Mouse (Mus musculus): ENCODE measurements around the gene Plxnc1. TPM values are rescaled to one million over a fixed set of nuclear protein-coding genes. Genes with fewer than 3 reads are reported as not detected.
A peak's percentile ranks its signal among the peaks of the same experiment; 100 is the strongest.

The Plxnc1 gene
- total and polyA plus RNA-seq, 2 experiments from 2014 or later: 1.4 to 9.4 TPM

DNA sequence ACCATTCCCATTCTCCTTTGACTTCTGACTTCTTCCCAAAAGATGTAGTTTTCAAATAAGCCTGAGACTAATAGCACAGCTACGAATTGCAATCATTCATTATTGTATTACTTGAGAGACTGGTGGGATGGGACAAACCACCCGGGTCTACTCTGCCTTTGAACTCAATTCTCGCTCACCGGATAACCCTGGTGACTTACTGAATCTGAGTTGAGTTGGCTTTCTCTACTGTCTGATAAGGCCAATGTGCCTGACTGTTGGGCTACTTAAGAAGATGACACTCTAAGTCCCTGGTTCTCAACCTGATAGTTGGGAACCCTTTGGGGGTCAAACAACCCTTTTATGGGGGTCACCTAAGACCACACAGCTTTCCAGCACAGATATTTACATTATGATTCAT, 19.8 kb downstream of the Plxnc1 start:
- DNase-seq (ENCODE audit: low spot score) (no peak), ATAC-seq (ENCODE audit: insufficient read depth, low read depth) (no peak)
- TF ChIP-seq EP300 (IDR thresholded peaks at IDR 0.05; ENCODE audit: low read depth): no peak
- no peak for TF ChIP-seq CTCF (IDR thresholded peaks at IDR 0.05; ENCODE audit: low read depth)
- Histone ChIP-seq H3K4me1 (ENCODE audit: control insufficient read depth, insufficient read depth) (no peaks in the 10 kb centered on the region), H3K27ac (ENCODE audit: low read depth) (no peak overlapping the region), H3K4me3 (ENCODE audit: low read depth, low read length) (no peak overlapping the region), H3K27me3 (ENCODE audit: control insufficient read depth, insufficient read depth, low read length) (no peaks in the 10 kb centered on the region), H3K9me3 (replicated peaks; ENCODE audit: control insufficient read depth, low read length) (no peaks in the 10 kb centered on the region), H3K9ac (replicated peaks; ENCODE audit: low read depth, low read length) (no peak overlapping the region), H3K36me3 (replicated peaks; ENCODE audit: control insufficient read depth, insufficient read depth, low read length) (no peaks in the 10 kb centered on the region), H3K4me2 (ENCODE audit: low read depth, low read length) (no peak overlapping the region)
- 69% methylated on average over 4 of the region's 4 CpGs for WGBS

DNA sequence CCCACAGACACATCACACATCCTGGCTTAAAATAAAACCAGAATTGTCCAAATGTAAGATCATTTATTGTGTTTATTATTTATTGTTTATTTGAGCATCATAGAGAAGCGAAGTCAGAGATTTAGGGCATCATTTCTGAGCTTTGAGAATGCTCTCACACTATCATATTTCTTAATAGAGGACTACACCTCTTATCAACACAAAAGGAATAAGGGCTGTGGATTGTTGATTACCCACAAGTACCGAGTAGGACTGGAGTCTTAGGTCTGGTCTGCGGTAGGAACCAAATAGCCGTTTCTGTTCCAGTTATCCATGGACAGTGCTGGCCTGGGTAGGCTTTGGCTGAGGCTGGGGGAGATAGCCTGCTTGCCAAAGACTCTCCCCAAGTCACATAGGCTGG, 20.2 kb downstream of the Plxnc1 start:
- DNase-seq (ENCODE audit: low spot score): no peak
- TF ChIP-seq CTCF (IDR thresholded peaks at IDR 0.05; ENCODE audit: low read depth): no peak
- no peak for TF ChIP-seq EP300 (IDR thresholded peaks at IDR 0.05; ENCODE audit: low read depth)
- Histone ChIP-seq H3K4me3 (ENCODE audit: low read depth, low read length) (no peak overlapping the region), H3K36me3 (replicated peaks; ENCODE audit: control insufficient read depth, insufficient read depth, low read length) (no peaks in the 10 kb centered on the region), H3K4me2 (ENCODE audit: low read depth, low read length) (no peak overlapping the region), H3K9ac (replicated peaks; ENCODE audit: low read depth, low read length) (no peak overlapping the region), H3K27me3 (ENCODE audit: control insufficient read depth, insufficient read depth, low read length) (no peaks in the 10 kb centered on the region), H3K27ac (ENCODE audit: low read depth) (no peak overlapping the region), H3K4me1 (ENCODE audit: control insufficient read depth, insufficient read depth) (no peaks in the 10 kb centered on the region), H3K9me3 (replicated peaks; ENCODE audit: control insufficient read depth, low read length) (no peaks in the 10 kb centered on the region)
- 66% methylated on average over 4 of the region's 4 CpGs for WGBS
- no peak for ATAC-seq (ENCODE audit: insufficient read depth, low read depth)

DNA sequence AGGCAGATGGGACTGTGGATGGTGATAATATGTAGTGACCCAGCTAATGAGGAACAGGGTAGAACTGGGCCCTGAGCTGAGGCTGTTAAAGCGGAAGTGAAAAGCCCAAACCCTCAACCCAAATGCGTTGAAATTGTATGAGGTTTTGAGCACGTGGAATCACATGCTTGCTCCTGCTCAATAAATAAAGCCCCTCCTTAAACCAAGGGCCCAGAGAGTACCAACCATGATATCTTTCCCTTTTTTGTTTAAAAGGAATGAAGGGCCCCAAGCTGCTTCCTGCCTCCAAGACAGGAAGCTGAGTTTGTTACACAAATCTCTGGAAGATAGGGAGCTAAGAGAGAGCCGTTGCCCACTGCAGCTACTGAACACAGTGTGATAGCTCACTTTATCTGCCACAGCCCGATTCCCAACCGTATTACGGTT, 21.3 kb downstream of the Plxnc1 start:
- no peaks in the 10 kb centered on the region for H3K36me3 ChIP-seq (replicated peaks; ENCODE audit: control insufficient read depth, insufficient read depth, low read length)
- H3K4me1 ChIP-seq (ENCODE audit: control insufficient read depth, insufficient read depth): no peaks in the 10 kb centered on the region
- H3K27me3 ChIP-seq (ENCODE audit: control insufficient read depth, insufficient read depth, low read length): 0 out of 2 replicates have a peak, but pooled peaks cover 4% of the 10 kb centered on the region
- no peaks in the 10 kb centered on the region for H3K9me3 ChIP-seq (replicated peaks; ENCODE audit: control insufficient read depth, low read length)
- H3K4me3 ChIP-seq (ENCODE audit: low read depth, low read length): no peak overlapping the region
- TF ChIP-seq CTCF (IDR thresholded peaks at IDR 0.05; ENCODE audit: low read depth): no peak
- no peak for TF ChIP-seq EP300 (IDR thresholded peaks at IDR 0.05; ENCODE audit: low read depth)
- no peak overlapping the region for H3K9ac ChIP-seq (replicated peaks; ENCODE audit: low read depth, low read length)
- 43% methylated on average over 7 of the region's 7 CpGs for WGBS
- ATAC-seq (ENCODE audit: insufficient read depth, low read depth): no peak
- DNase-seq (ENCODE audit: low spot score): no peak
- peak overlapping the region; percentile 16; the same call in 1 of the 2 replicates for H3K4me2 ChIP-seq (ENCODE audit: low read depth, low read length)
- peak overlapping the region; percentile 6; the same call in 1 of the 2 replicates for H3K27ac ChIP-seq (ENCODE audit: low read depth)

DNA sequence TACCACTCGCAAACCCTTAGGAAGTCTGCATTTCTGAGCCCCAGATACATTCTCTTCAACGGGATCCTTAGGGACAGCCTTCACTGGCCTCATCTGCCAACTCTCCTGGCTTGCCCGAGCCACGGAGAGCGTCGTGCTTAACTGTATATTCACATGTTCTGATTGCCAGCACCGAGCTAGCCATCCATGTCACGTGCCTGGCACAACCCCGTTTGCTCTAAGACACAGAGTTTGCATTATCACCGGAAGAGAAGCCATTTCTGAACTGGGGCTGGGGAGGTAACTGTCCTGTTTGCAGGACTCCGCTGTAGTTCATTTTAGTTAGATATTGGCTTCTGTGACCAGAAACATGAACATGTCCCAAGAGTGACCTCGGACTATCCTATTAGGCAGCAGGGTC, 21.8 kb downstream of the Plxnc1 start:
- Histone ChIP-seq H3K9me3 (replicated peaks; ENCODE audit: control insufficient read depth, low read length) (no peaks in the 10 kb centered on the region), H3K9ac (replicated peaks; ENCODE audit: low read depth, low read length) (no peak overlapping the region), H3K4me3 (ENCODE audit: low read depth, low read length) (no peak overlapping the region), H3K27me3 (ENCODE audit: control insufficient read depth, insufficient read depth, low read length) (0 out of 2 replicates have a peak, but pooled peaks cover 4% of the 10 kb centered on the region), H3K4me1 (ENCODE audit: control insufficient read depth, insufficient read depth) (no peaks in the 10 kb centered on the region), H3K36me3 (replicated peaks; ENCODE audit: control insufficient read depth, insufficient read depth, low read length) (no peaks in the 10 kb centered on the region), H3K4me2 (ENCODE audit: low read depth, low read length) (no peak overlapping the region), H3K27ac (ENCODE audit: low read depth) (0 out of 2 replicates have a peak overlapping the region, but pooled peaks have one; percentile 6)
- TF ChIP-seq CTCF (IDR thresholded peaks at IDR 0.05; ENCODE audit: low read depth) (no peak), EP300 (IDR thresholded peaks at IDR 0.05; ENCODE audit: low read depth) (no peak)
- DNase-seq (ENCODE audit: low spot score): no peak
- WGBS: 75% methylated on average over 12 of the region's 12 CpGs
- no peak for ATAC-seq (ENCODE audit: insufficient read depth, low read depth)

GRCm38 (mm10) chr10:94921751-94922150, 22.9 kb downstream of the Plxnc1 start:
- Histone ChIP-seq H3K27ac (ENCODE audit: low read depth) (no peak overlapping the region), H3K9me3 (replicated peaks; ENCODE audit: control insufficient read depth, low read length) (no peaks in the 10 kb centered on the region), H3K27me3 (ENCODE audit: control insufficient read depth, insufficient read depth, low read length) (0 out of 2 replicates have a peak, but pooled peaks cover 4% of the 10 kb centered on the region), H3K4me2 (ENCODE audit: low read depth, low read length) (no peak overlapping the region), H3K4me1 (ENCODE audit: control insufficient read depth, insufficient read depth) (no peaks in the 10 kb centered on the region), H3K4me3 (ENCODE audit: low read depth, low read length) (no peak overlapping the region), H3K9ac (replicated peaks; ENCODE audit: low read depth, low read length) (no peak overlapping the region), H3K36me3 (replicated peaks; ENCODE audit: control insufficient read depth, insufficient read depth, low read length) (no peaks in the 10 kb centered on the region)
- DNase-seq (ENCODE audit: low spot score) (no peak), ATAC-seq (ENCODE audit: insufficient read depth, low read depth) (no peak)
- WGBS: 76% methylated on average over 6 of the region's 6 CpGs
- TF ChIP-seq EP300 (IDR thresholded peaks at IDR 0.05; ENCODE audit: low read depth) (no peak), CTCF (IDR thresholded peaks at IDR 0.05; ENCODE audit: low read depth) (no peak)

DNA sequence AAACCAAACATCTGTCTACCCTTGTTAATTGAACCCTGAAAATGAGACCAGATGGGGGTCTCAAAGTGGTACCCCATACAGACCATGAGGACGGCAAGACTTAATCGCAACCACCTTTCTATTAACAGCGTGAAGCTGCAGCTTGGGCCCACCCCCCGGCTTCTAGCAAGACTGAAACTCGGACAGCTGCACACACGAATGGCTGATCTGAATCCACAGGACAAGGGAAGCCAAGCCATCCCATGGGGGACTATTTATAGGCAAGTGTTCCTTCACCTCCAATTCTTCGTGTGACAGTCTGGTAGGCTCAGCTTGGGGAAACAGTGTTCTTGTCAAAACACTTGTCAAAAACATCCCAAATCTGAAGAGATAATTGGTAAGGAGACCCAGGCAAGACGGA, 24.1 kb downstream of the Plxnc1 start:
- ATAC-seq (ENCODE audit: insufficient read depth, low read depth) (no peak), DNase-seq (ENCODE audit: low spot score) (no peak)
- Histone ChIP-seq H3K9ac (replicated peaks; ENCODE audit: low read depth, low read length) (no peak overlapping the region), H3K4me1 (ENCODE audit: control insufficient read depth, insufficient read depth) (no peaks in the 10 kb centered on the region), H3K9me3 (replicated peaks; ENCODE audit: control insufficient read depth, low read length) (no peaks in the 10 kb centered on the region), H3K4me2 (ENCODE audit: low read depth, low read length) (no peak overlapping the region), H3K4me3 (ENCODE audit: low read depth, low read length) (no peak overlapping the region), H3K36me3 (replicated peaks; ENCODE audit: control insufficient read depth, insufficient read depth, low read length) (no peaks in the 10 kb centered on the region), H3K27ac (ENCODE audit: low read depth) (no peak overlapping the region), H3K27me3 (ENCODE audit: control insufficient read depth, insufficient read depth, low read length) (0 out of 2 replicates have a peak, but pooled peaks cover 4% of the 10 kb centered on the region)
- WGBS: 73% methylated on average over 8 of the region's 8 CpGs
- TF ChIP-seq EP300 (IDR thresholded peaks at IDR 0.05; ENCODE audit: low read depth): no peak
- TF ChIP-seq CTCF (IDR thresholded peaks at IDR 0.05; ENCODE audit: low read depth): no peak

All from heart, postnatal 0 days (tissue).